Comparison of ENCODE assay signal across 10 mouse cellular contexts in the genomic region with DNA sequence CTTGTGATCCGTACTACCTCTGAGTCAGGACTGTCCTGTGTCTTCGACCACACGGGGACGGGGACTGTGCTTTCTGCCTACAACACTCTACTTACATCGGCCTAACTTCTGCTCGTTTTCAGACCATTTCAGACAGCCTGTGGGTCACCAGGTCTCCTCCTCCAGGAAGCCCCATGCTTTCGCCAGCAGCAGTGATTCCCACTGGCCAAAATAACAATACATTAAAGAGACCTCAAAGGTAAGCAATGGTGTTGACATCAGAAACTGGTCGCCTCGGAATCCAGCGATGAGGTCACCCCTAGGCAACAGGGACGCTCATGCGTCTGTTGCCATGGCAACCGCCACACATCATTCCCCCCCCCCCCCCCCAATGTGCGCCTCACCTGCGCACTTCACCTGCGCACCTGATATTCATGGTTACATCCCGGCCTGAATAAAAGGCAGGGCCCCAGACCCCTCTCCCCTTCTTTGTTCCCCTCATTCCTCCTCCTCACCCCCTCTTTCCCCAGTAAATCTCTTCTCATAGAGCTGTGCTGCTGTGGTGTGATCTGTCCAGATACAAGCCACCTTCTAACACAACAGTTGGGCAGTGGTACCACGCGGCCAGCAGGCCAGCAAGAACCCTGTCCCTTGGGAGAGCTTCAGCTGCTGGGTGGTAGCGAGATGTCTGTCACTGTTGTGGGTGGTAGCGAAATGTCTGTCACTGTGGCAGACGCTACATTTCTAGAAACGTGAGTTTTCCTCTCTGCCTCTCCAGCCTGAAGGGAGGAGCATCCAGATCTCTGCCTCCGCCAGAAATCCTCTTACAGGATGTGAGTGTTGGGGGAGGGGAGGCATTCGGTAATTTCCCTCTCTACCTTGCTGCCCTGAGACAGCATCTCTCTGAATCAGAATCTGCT.
DNase-seq lines count a peak whose midpoint lies in the region; ATAC-seq and TF ChIP-seq lines count a peak whose summit lies in the region.
"Had no signal": no experiment of that assay in that cellular context is flagged by ENCODE, and none has a peak within 500 bp of the region (broad histone marks: within the 10 kb centered on the region; RNA-seq: fewer than 3 reads in every experiment).

No protein-coding gene starts in this region.

- H3K9me3 ChIP-seq in heart, embryonic 14.5 days (ENCODE audit: control insufficient read depth, low read length): no peaks in the 10 kb centered on the region
- no peaks in the 10 kb centered on the region for H3K9me3 ChIP-seq in embryonic facial prominence, embryonic 10.5 days
- H3K9me3 ChIP-seq in limb, embryonic 11.5 days (ENCODE audit: control insufficient read depth, low read length): no peaks in the 10 kb centered on the region

- H3K36me3 ChIP-seq in heart, embryonic 14.5 days (ENCODE audit: control insufficient read depth, insufficient read depth, low read length): no peaks in the 10 kb centered on the region
- H3K36me3 ChIP-seq in embryonic facial prominence, embryonic 10.5 days (replicated peaks): no peaks in the 10 kb centered on the region
- no peaks in the 10 kb centered on the region for H3K36me3 ChIP-seq in limb, embryonic 11.5 days (ENCODE audit: control insufficient read depth, insufficient read depth, low read length)

- 37% methylated on average over 25 of the region's 25 CpGs for WGBS in heart, embryonic 14.5 days
- 38% methylated on average over 25 of the region's 25 CpGs for WGBS in embryonic facial prominence, embryonic 10.5 days
- 47% methylated on average over 25 of the region's 25 CpGs for WGBS in limb, embryonic 11.5 days

- H3K27ac ChIP-seq in heart, embryonic 14.5 days (replicated peaks in 1 of 2; ENCODE audit: control insufficient read depth in 1 of 2, insufficient read depth in 1 of 2, low read depth in 2 of 2, low read length in 2 of 2): peak overlapping the region; percentile 48 to 55; a peak in 2 of 4 replicates
- H3K27ac ChIP-seq in embryonic facial prominence, embryonic 10.5 days (replicated peaks): peak overlapping the region; percentile 57
- H3K27ac ChIP-seq in limb, embryonic 11.5 days (replicated peaks; ENCODE audit: low read depth, low read length): 0 out of 2 replicates have a peak overlapping the region, but pooled peaks have one; percentile 4
- H3K27ac ChIP-seq in layer of hippocampus, adult 2 months: no peak overlapping the region
- no peak overlapping the region for H3K27ac ChIP-seq in gastrocnemius, adult 2 months

- no peak overlapping the region for H3K9ac ChIP-seq in heart, embryonic 14.5 days (ENCODE audit: low read length)
- peak overlapping the region; percentile 17; the same call in 1 of the 2 replicates for H3K9ac ChIP-seq in limb, embryonic 11.5 days (ENCODE audit: low read length)

- no peak for DNase-seq in heart, postnatal 36 days
- DNase-seq in ES-CJ7 (ENCODE audit: low read depth, low spot score): peak; percentile 61
- peak; percentile 50 for DNase-seq in embryonic facial prominence, embryonic 10.5 days (ENCODE audit: low spot score)
- DNase-seq in limb, embryonic 11.5 days (ENCODE audit: low spot score): no peak
- DNase-seq in c-Kit-positive CD71-positive TER-119-positive erythroid progenitor cells, embryonic 14.5 days (ENCODE audit: low spot score): no peak
- no peak for DNase-seq in layer of hippocampus, adult 2 months (ENCODE audit: low spot score in 2 of 2)
- no peak for DNase-seq in gastrocnemius, adult 2 months
- DNase-seq: kidney, postnatal 14 days; lung, adult 18-20 months had no signal

- H3K4me1 ChIP-seq in heart, embryonic 14.5 days (ENCODE audit: control insufficient read depth in 2 of 2, insufficient read depth in 2 of 2, low read length in 2 of 2): peaks cover 14 to 18% of the 10 kb centered on the region in 2 experiments
- peaks cover 51% of the 10 kb centered on the region for H3K4me1 ChIP-seq in embryonic facial prominence, embryonic 10.5 days
- peaks cover 12% of the 10 kb centered on the region for H3K4me1 ChIP-seq in limb, embryonic 11.5 days (ENCODE audit: control insufficient read depth, insufficient read depth, low read length)

- no peaks in the 10 kb centered on the region; the same call in 1 of the 2 replicates for H3K27me3 ChIP-seq in heart, embryonic 14.5 days (ENCODE audit: control insufficient read depth, insufficient read depth, low read length)
- peaks cover 24% of the 10 kb centered on the region; the same call in 1 of the 2 replicates for H3K27me3 ChIP-seq in embryonic facial prominence, embryonic 10.5 days (replicated peaks; ENCODE audit: low read depth, poor library complexity, severe bottlenecking)
- no peaks in the 10 kb centered on the region for H3K27me3 ChIP-seq in limb, embryonic 11.5 days (ENCODE audit: control insufficient read depth, insufficient read depth, low read length)

- intact Hi-C loops in heart, postnatal 36 days (cut with DNase I): loop anchor here (5.0 to 10.0 kb wide), 3 partner anchors 83 to 634 kb away; a partner anchor contains a TSS
- intact Hi-C loops in gastrocnemius, adult 2 months (cut with DNase I): no loop called here

- no peak for ATAC-seq in heart, embryonic 14.5 days (ENCODE audit: insufficient number of reproducible peaks, insufficient read depth, low FRiP score, low read depth)
- ATAC-seq in limb, embryonic 11.5 days (ENCODE audit: insufficient number of reproducible peaks, low FRiP score, low TSS enrichment, low read depth): peak; percentile 23; the same call in 1 of the 2 replicates

- no peak for TF ChIP-seq CTCF in layer of hippocampus, adult 2 months (conservative IDR thresholded peaks at IDR 0.05)
- TF ChIP-seq CTCF in gastrocnemius, adult 2 months (IDR thresholded peaks at IDR 0.05): no peak

- H3K4me3 ChIP-seq in heart, embryonic 14.5 days (ENCODE audit: control insufficient read depth in 1 of 2, insufficient read depth in 1 of 2, low read depth in 1 of 2, low read length in 2 of 2): no peak overlapping the region
- peak overlapping the region; percentile 23; the same call in 1 of the 2 replicates for H3K4me3 ChIP-seq in embryonic facial prominence, embryonic 10.5 days
- H3K4me3 ChIP-seq in limb, embryonic 11.5 days (ENCODE audit: low read depth, low read length): no peak overlapping the region
- H3K4me3 ChIP-seq in layer of hippocampus, adult 2 months: no peak overlapping the region
- no peak overlapping the region for H3K4me3 ChIP-seq in gastrocnemius, adult 2 months

- no peak overlapping the region for H3K4me2 ChIP-seq in heart, embryonic 14.5 days (ENCODE audit: low read length)
- H3K4me2 ChIP-seq in limb, embryonic 11.5 days (ENCODE audit: low read depth, severe bottlenecking): no peak overlapping the region

Comparison
In these comparisons a context has a peak if more than half of its experiments do, and no peak if none do; other contexts are left out.
1. H3K27ac ChIP-seq: peak in heart, embryonic 14.5 days (2 of 2), embryonic facial prominence, embryonic 10.5 days (single experiment) and limb, embryonic 11.5 days (single experiment); none in layer of hippocampus, adult 2 months (single experiment) and gastrocnemius, adult 2 months (single experiment).
2. DNase-seq: peak in ES-CJ7 (single experiment) and embryonic facial prominence, embryonic 10.5 days (single experiment); none in heart, postnatal 36 days (0 of 2), limb, embryonic 11.5 days (single experiment), c-Kit-positive CD71-positive TER-119-positive erythroid progenitor cells, embryonic 14.5 days (single experiment), layer of hippocampus, adult 2 months (0 of 2) and gastrocnemius, adult 2 months (single experiment).